Mouse (Mus musculus) cerebellum, postnatal 4 days (tissue): Measurements from ENCODE around the gene Dkkl1.

ENCODE experiments used
- DNase-seq, 2 experiments: peaks; one replicate each; pipeline ENCODE4 v3.0.0; 2022; ENCODE audit warnings: low spot score in 2 of 2, mixed read lengths in 1 of 2

Dkkl1 gene

GRCm38 (mm10) chr7:45169495-45169894 lies 42.5 kb downstream of the Dkkl1 start:
- no peak for DNase-seq

GRCm38 (mm10) chr7:45168656-45169055 lies 43.3 kb downstream of the Dkkl1 start:
- DNase-seq = no peak

DNA sequence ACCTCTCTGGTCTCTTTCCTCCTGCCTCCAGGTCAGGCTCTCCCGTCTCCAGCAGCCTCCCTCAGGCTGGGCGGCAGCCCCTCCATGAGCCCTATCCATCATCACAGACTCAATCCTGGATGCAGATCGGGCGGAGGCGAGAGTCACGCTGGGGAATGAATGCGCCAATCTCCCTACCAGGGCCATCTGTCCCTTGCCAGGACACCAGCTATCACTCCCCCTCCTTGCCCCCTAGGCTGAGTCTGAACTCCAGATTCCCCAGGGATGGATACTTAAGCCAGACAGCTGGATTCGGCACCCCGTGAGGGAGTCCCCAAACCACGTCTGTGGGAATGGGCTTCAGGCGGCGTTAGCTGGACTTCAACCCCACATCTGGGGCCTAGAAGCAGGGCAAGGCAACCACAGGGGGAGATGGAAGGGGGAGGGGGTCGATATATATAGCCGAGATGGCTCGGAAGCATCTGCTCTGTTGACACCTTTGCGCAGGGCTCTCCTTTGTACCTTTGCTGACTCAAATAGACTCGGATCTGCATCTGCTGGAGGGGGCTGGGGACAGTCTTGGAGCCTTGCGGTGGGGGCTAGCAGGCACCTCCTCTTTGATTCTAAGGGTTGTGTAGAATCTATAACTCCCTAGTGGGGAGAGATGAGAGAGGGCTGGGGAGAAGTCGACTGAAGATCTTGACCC lies 44.0 kb downstream of the Dkkl1 start:
- no peak for DNase-seq

DNA sequence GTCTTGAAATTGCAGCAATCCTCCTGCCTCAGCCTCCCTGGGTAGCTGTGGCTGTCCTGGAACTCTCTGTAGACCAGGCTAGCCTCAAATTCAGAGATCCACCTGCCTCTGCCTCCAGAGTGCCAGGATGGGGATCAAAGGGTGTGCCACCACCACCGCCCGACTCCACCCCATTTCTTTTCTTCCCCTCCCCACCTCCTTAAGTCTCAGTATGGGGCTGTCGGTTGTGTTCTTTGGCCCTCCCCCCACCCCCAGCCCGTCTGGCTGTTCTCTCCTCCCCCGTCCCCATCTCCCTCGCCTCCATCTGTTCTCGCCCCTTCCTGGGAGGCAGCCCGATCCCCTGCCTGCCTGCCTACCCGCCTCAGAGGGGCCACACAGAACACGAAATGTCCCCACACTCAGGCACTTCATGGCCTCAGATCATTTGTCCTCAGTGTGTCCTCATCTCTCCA lies 45.0 kb downstream of the Dkkl1 start:
- DNase-seq = no peak

DNA sequence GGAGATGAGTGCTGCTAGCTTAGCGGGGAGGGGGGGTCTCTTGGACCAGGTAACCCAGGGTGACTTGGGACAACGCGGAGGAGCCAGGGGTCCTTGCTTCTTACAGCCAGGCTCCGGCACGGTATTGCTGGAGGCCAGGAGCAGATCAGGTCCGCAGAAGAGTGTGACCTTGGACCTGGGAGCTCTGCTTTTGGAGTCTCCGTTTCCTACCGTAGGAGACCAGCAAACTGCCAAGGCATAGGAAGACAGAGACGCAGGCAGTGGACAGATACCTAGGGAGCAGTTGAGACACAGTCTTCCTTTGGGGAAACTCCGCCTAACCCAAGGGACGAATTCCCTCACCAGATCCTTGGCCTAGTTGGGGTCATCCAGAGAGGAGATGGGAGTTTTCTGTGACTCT lies 46.2 kb downstream of the Dkkl1 start:
- DNase-seq = no peak

- DNase-seq = no peak
Measured at GRCm38 (mm10) chr7:45164833-45165232, 47.1 kb downstream of the Dkkl1 start.

DNA sequence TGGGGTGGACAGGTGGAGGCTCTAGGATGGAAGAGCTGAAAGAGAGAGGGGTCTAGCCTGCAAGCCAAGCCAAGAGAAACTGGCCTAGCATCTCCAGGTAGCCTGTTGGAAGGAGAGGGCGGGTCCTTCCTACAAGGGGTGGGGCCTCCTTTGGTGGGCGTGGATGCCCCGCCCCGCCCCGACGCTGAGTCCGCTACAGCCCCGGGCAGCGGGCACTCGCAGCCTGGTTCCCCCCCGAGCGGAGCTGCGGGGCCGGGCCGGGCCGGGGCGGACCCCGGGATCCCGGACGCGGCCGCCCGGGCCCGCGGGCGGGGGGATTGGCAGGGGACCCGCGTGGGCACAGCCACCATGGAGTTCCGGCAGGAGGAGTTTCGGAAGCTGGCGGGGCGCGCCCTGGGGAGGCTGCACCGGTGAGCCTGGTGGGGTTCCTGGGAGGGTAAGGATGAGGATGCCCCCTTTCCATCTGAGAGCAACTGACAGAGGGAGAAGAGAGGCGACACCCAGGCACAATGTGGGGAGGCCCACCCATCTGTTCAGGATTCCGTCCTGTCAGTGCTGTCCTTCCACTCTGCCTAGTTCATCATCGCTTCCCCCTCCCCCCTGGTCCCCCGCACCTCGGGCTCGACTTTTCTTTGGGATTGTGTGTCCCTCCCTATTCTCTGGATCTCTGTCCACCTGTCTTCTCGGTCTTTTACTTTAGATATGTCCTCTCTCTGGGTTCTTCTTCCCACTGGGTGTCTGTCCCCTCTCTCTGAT lies 48.0 kb downstream of the Dkkl1 start, which contains the start of gene Slc17a7:
TSS of gene Slc17a7 (plus strand) at position 215 of the 756 bp plus-strand sequence.
- DNase-seq = no peak

DNA sequence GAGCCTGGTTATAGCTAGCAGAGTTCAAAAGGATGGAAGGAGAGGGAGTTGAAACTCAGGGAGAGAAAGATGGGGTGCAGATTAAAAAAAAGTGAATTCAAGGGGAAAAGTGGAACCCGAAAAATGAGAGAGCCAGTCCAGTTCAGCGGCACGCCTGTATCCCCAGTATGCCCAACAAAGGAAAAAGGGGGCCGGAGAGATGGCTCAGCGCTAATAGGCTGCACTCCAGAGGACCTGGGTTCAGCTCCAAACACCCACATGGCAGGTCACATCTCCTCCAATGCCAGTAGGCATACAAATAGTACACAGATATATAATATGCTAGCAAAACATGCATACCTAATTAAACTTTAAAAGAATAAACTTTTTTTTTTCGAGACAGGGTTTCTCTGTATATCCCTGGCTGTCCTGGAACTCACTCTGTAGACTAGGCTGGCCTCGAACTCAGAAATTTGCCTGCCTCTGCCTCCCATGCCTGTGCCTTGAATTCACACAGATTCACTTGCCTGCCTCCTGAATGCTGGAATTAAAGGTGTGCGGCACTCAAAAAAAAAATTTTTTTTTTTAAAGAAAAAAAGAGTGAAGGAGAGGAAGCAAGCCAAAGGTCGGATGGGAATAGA lies 48.8 kb downstream of the Dkkl1 start:
- DNase-seq = no peak

GRCm38 (mm10) chr7:45162551-45162950 lies 49.4 kb downstream of the Dkkl1 start:
- DNase-seq = no peak

- DNase-seq = peak; percentile 91 to 97
Measured at GRCm38 (mm10) chr7:45161612-45162473, 50.1 kb downstream of the Dkkl1 start.

DNA sequence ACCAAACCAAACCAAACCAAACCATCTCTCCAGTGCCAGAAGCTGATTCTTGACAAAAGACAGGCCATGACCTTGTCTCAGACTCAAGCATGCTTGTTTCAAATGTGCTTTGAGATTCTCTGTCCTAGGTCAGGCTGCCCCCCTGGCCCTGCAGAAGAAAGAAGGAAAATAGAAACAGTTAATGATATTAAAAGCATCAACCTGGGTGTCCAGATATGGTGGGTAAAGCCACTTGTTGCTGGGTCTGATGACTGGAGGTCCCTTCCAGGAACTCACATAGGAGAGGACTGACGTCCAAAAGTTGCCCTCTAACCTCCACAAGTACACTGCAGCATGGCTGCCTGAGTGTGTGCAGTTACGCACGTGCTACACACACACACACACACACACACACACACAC lies 51.1 kb downstream of the Dkkl1 start:
- DNase-seq = no peak

- DNase-seq = no peak
Measured at GRCm38 (mm10) chr7:45160316-45160800, 51.6 kb downstream of the Dkkl1 start.

DNA sequence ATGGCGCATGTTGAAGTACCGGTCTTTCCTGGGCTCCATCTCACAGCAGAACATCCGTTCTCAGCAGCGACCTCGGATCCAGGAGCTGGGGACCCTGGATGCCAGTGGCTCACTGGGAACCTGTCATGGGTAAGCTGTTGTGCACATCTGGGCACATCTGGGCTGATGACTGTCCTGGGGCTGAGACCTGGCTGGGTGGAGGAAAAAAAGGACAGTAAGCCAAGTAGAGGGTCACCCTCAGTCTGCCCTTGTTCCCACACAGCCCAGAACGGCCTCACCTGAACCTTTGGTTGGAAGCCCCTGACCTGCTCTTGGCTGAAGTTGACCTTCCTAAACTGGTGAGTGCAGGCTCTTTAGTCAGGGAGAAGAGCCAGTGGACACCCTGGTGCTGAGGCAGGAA lies 53.0 kb downstream of the Dkkl1 start:
- no peak for DNase-seq
